Mouse (Mus musculus) naive thymus-derived CD4-positive, alpha-beta T cell, adult 2 months (primary cell): ENCODE measurements at regions not wholly inside any gene's neighbourhood (a gene's known extent, or its start where the extent isn't known, plus 50 kb on each side); places are given as distances from the start of the nearest gene placed in this dataset.

Source experiments
- DNase-seq: peaks from one replicate; pipeline ENCODE4 v3.0.0-alpha.2; 2011; ENCODE audit warnings: low read depth

GRCm38 (mm10) chr17:79282771-79283170 lies 72.1 kb downstream of the Cdc42ep3 start:
- DNase-seq: no peak

- DNase-seq: no peak
These were observed 81.3 kb downstream of the Cdc42ep3 start for GRCm38 (mm10) chr17:79273551-79273950.

GRCm38 (mm10) chr17:79259691-79260090 lies 95.2 kb downstream of the Cdc42ep3 start:
- DNase-seq: no peak

- no peak for DNase-seq
These were observed 107.7 kb downstream of the Cdc42ep3 start for GRCm38 (mm10) chr17:79246962-79247902.

- DNase-seq: no peak
These were observed 110.8 kb downstream of the Cdc42ep3 start for GRCm38 (mm10) chr17:79244121-79244520.

- no peak for DNase-seq
These were observed 111.5 kb downstream of the Cdc42ep3 start for GRCm38 (mm10) chr17:79243426-79243825.

- DNase-seq: no peak
These were observed 113.4 kb downstream of the Cdc42ep3 start for GRCm38 (mm10) chr17:79241489-79241888.

- no peak for DNase-seq
These were observed 118.6 kb downstream of the Cdc42ep3 start for GRCm38 (mm10) chr17:79236244-79236781.

- no peak for DNase-seq
These were observed 124.0 kb downstream of the Cdc42ep3 start for GRCm38 (mm10) chr17:79230653-79231489.

- peak; percentile 39 for DNase-seq
These were observed 148.3 kb downstream of the Cdc42ep3 start for GRCm38 (mm10) chr17:79206563-79206962.

GRCm38 (mm10) chr17:79206111-79206510 lies 148.8 kb downstream of the Cdc42ep3 start:
- DNase-seq: no peak

GRCm38 (mm10) chr17:79199814-79200491 lies 148.2 kb downstream of the Qpct start:
- DNase-seq: no peak

- DNase-seq: no peak
These were observed 140.2 kb downstream of the Qpct start for GRCm38 (mm10) chr17:79191871-79192373.

GRCm38 (mm10) chr17:79188282-79188681 lies 136.6 kb downstream of the Qpct start:
- no peak for DNase-seq

- DNase-seq: no peak
These were observed 128.8 kb downstream of the Qpct start for GRCm38 (mm10) chr17:79180277-79181130.

- DNase-seq: no peak
These were observed 125.6 kb downstream of the Qpct start for GRCm38 (mm10) chr17:79177259-79177658.

- DNase-seq: no peak
These were observed 124.7 kb downstream of the Qpct start for GRCm38 (mm10) chr17:79176356-79176755.

- no peak for DNase-seq
These were observed 123.7 kb downstream of the Qpct start for GRCm38 (mm10) chr17:79175381-79175780.

GRCm38 (mm10) chr17:79172328-79172727 lies 120.6 kb downstream of the Qpct start:
- DNase-seq: no peak

- DNase-seq: no peak
These were observed 119.0 kb downstream of the Qpct start for GRCm38 (mm10) chr17:79170690-79171089.

GRCm38 (mm10) chr17:79167198-79167597 lies 115.5 kb downstream of the Qpct start:
- no peak for DNase-seq
